Mouse (Mus musculus): Measurements from ENCODE around the gene Ifrd1.

GRCm38 (mm10) chr12:40274931-40275330, 26.6 kb upstream of the Ifrd1 start:
- TF ChIP-seq POLR2A (IDR thresholded peaks at IDR 0.05; ENCODE audit: insufficient read depth, low read depth, low read length) (no peak), CTCF (IDR thresholded peaks at IDR 0.05; ENCODE audit: insufficient read depth, low read depth, low read length) (no peak)

Data from olfactory bulb, adult 2 months (tissue).